Mouse (Mus musculus) c-Kit-positive CD71-negative TER-119-negative erythroid progenitor cells, embryonic 14.5 days (primary cell): ENCODE results near the gene Wwc2.

Source experiments
- DNase-seq: peaks from one replicate; pipeline ENCODE4 v3.0.0-alpha.2; 2013; ENCODE audit warnings: low read depth

Gene Wwc2

DNA sequence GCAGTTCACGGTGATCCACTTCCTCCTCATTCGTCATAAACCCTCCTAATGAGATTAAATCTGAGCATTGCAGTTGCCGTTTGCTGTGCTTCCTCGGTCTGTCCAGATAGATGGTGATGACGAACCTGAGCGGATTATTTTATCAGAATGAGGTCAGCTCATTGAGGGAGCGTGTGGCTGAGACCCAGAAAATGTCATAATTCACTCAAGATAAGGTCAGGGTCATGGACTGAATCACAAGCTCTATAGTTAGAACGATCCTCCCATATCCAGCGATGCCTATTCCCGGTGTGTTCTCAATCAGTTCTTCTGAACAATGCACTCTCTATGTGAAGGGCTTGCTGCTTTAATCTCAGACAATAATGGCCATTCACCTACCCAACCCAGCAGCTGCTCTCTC is 203.0 kb downstream of the Wwc2 start:
- DNase-seq, result no peak

DNA sequence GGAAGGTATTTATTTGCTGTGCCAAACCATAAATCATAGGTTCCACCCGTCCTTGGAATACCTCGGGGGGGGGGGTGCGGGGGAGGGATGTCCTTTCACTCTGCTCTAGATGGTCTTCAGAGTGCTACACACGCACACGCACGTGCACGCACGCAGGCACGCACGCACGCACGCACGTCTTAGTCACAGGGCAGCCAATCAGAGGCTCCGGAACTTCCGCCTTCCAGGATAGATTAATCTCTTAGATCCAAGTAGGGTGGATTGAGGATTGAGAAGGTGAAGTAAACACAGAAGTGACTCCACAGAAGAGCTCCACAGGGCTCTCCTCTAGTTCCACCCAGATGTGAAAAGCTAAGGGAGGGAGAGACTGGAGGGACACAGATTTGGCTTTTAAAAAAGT is 204.4 kb downstream of the Wwc2 start:
- no peak for DNase-seq

DNA sequence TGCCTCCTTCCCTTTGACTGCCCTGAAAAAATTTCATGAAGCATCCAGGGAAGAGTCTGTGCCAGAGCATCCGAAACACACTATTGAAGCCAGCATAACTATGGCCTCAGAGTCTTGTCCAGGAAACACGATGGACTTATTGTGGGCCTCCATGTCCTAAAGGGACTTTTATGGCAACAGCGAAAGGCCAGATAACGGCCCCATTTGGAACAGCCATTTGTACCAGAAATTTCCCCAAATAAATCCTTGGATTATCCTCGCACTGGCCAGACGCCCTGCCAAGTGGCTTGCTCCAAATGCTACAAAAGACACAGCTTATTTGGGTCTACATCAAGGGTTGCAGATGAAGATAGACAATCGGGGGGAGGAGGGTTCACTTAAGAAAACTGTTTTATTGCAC is 206.3 kb downstream of the Wwc2 start:
- no peak for DNase-seq

DNA sequence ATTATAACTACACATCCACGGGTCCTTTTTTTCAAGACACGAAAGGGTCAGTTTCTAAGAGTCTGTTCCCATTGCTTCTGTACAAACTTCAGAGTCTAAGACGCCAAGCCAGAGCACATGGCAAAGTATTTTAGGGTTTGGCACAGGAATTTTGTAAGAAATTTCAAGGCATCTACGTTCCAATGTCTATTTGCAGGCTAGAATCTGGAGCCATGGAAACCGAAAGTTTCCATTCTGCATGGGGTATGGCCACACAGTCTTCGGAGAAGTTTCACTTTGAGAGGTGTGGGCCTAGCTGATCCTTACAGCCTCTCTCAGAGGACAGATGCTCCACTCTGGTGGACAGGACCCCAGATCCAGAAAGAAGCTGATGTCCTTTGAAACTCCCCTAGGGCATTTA is 206.8 kb downstream of the Wwc2 start:
- no peak for DNase-seq

DNA sequence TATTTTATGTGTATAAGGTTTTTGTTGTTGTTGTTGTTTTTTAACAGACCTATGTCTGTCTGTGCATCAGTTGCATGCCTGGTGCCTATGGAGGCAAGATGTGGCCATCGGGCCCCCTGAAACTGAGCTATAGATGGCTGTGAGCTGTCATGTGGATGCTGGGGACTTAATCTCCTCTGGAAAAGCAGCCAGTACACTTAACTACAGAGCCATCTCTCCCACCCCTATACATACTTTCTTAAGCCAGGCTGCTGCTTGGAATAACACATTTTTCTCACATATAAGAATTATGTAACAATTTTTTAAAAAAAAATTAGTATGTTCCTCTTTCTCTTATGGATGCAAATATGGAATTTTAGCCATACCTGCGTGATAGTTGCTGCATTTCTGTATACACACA is 207.2 kb downstream of the Wwc2 start:
- DNase-seq, result no peak

DNA sequence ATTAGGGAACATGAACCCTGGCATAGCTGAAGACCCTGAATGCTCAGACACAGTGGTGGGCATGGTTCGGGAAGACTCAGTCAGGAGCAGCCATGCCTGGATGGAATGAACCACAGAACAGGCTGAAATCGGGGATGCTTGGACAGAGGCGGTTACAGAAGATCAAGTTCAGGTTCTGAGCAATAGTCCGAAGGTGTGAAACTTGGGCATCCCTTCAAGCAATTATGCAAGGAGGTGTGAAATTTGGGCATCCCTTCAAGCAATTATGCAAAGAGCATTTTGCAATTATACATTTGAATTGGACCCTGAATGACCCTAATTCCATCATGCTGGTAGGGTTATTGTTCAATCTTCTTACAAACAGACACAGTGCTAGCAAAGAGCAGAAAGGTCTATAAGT is 208.8 kb downstream of the Wwc2 start:
- DNase-seq, result no peak

DNA sequence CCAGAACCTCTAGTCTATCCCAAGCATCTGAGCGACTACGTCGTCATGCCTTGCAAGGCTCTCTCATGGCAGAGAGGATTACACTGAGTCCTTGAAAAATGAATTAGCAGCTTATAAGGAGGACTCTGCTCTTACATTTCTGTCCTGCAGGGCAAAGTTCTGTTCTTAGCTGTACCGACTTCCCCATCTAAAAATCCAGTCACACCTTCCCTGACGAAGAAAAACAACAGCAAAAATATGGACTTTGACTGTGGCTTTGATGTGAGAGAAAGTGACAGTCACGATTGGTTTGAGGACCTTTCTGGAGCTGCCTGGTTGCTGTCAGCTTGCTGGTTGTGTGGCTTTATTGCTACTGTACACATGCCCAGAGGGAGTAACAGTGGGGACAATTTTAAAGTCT is 211.1 kb downstream of the Wwc2 start:
- no peak for DNase-seq

DNA sequence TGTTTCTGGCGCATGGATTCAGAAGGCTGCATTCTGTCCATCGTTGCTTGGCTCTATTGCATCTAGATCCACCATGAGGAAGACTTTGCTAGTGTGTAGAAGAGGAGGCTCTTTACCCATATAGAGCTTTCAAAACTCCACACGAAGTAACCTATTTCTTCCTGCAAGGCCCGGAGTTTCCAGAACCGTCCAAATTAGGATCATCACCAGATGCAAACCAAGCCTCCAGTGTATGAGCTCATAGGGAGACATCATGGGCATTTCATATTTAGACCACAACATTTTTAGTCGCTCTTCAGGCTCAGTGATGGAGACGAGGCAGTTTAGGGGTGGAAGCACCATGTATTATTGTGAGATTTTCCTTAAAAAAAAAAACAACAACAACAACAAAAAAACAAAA is 213.3 kb downstream of the Wwc2 start:
- DNase-seq, result no peak
